Mouse (Mus musculus) E14TG2a.4 (cell line): ENCODE results near the gene Prex1.

ENCODE experiments used
- CTCF ChIP-seq: conservative IDR thresholded peaks from 2 replicates; pipeline ENCODE4 v1.5.1; 2014; ENCODE audit warnings: low read length
- NANOG ChIP-seq: IDR thresholded peaks from 2 replicates; pipeline ENCODE4 v1.6.1; 2014; ENCODE audit warnings: borderline replicate concordance, low read length, mixed read lengths
- POU5F1 ChIP-seq: IDR thresholded peaks from 2 replicates; pipeline ENCODE4 v1.6.1; 2014; ENCODE audit warnings: low read length, borderline replicate concordance

DNA sequence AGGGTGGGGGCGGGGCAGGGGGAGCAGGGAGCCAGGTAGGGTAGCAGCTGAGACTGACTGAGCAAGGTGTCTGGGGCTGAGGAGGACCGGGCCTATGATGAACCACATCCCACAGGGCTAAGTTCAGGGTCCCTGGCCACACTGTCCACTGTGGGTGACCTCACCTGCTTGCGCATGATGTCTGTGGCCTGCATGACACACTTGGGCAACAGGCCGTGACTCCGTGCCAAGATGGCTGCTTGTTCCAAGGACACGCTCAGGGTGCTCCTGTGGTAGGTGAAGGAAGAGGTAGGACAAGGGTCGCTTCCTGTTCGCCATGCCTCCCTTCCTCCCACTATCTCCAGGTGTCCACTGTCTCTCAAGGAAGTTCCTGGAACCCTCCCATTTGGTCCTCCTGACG is 144.4 kb downstream of the Prex1 start:
- TF ChIP-seq CTCF (no peak), POU5F1 (no peak), NANOG (no peak)
